Mouse (Mus musculus) left cerebral cortex, adult 18-20 months (tissue): ENCODE measurements around the gene Ptprk. TPM values are rescaled to one million over a fixed set of nuclear protein-coding genes. Genes with fewer than 3 reads are reported as not detected.

Source experiments
- DNase-seq, 2 experiments: peaks; one replicate each; pipeline ENCODE4 v3.0.0; 2021 to 2022; ENCODE audit warnings: low spot score in 2 of 2, mixed read lengths in 1 of 2
- total RNA-seq, 2 experiments: library from RNA; stranded (reverse); gene quantifications; 2 replicates each; pipeline ENCODE4 v1.2.3; 2021

Gene Ptprk
- total RNA-seq, 2 experiments from 2014 or later, result 61.4 to 62.5 TPM

DNA sequence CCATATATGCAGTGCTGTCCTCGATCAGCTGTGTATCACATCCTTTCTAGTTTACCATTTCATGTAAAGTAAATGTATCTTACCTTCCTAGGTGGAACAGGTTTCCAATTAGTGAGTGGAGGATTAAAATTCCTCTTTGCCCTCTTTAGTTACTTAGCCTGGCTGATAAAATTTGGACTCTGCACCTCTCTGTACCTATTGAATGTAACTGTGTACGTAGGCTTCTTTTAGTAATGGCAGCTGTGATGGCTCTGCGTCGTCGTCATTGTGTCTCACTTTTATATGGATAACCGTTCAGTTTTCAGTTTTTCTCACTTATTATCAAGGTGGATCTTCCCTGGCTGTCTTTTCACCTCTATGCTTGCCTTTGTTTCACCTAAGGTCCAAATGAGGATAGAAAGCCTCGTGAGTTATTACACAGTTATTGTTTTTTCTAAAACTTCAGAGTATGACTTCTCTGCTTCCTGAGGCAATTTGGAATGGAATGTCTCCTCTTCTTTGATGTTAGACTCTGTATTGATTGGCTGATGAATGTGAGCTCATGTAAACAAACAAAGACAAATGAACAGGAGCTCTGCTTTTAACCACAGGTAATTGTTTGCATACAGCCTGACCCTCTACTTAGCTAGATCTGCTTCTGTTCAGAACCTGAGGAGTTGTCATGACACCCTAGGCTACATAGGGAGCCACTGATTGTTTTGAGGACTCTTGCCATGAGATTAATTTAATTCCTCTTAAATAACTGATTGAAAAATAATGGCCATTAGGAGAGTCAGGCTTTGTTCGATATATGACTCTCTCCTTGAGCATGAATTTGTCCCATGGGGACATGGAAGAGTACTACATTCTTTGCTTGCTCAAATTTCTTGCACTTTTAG lies 197.3 kb downstream of the Ptprk start:
- no peak for DNase-seq

DNA sequence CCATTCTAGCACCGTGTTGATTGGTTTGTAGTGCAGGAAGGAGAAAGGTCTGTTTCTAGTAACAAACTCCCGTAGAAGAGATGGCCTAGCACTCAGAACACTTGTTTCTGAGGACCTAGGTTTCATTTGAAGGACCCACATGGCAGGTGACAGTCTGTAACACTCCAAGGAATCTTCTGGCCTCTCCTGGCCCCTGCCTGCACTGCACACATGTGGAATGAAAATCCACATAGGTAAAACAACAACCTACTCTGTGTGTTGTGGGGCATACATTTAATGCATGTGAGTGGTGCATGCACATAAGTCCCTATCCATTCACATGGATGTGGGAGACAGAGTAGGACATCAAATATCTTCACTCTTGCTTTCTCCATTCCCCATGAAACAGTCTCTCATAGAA lies 204.1 kb downstream of the Ptprk start:
- DNase-seq, result no peak

DNA sequence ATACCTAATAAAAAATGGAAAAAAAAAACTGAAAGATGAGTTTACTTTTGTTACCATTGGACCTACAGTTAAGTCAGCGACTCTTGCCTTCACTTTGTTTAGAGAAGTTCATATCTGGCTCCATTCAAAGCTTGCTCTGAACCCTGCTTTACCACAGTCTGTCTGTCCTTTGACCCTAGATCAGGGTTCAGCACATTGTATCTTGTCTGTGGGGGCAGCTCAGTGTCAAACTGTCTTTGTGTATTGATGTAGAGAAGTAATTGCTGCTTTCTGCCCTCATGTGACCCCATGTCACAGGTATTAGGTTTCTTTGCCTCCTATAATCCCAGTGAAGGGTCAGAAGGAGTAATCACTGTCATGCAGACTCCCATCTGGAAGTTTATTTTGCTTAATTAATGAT lies 222.9 kb downstream of the Ptprk start:
- DNase-seq, result no peak

DNA sequence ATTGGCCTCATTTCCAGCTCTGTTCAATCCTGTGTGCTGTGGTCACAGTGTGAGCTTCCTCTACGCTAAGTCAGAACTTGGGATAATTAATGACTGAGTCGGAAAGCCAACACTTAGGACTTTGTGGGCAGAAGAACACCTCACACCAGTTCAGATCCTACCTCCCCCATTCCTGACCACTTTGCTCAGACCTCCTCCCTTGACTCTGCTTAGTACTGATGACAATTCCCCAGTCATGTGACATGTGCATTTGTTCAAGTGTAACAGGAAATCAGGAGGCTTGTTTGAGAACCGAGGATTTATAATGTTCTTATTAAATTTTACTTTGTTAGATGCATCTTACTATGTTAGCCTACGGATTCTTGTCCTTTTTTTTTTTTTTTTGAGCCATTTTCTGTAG lies 224.6 kb downstream of the Ptprk start:
- no peak for DNase-seq

DNA sequence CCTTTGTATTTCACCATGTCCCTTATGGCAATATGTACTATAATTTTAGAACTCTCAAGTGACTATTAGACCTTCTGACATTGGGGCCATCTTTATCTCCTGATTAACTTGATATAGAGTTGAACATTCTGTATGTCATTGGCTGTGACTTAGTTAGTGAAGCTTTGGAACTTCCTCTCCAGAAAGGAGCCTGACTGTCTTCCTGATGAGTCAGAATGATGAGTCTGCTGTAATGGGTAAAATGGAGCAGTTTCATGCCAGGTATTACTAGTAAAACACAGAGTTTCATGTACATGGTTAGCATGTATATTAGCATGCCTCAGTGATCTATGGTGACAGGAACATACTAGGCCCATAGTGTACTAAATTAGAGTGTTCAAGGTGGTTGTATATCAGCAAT lies 229.2 kb downstream of the Ptprk start:
- no peak for DNase-seq

DNA sequence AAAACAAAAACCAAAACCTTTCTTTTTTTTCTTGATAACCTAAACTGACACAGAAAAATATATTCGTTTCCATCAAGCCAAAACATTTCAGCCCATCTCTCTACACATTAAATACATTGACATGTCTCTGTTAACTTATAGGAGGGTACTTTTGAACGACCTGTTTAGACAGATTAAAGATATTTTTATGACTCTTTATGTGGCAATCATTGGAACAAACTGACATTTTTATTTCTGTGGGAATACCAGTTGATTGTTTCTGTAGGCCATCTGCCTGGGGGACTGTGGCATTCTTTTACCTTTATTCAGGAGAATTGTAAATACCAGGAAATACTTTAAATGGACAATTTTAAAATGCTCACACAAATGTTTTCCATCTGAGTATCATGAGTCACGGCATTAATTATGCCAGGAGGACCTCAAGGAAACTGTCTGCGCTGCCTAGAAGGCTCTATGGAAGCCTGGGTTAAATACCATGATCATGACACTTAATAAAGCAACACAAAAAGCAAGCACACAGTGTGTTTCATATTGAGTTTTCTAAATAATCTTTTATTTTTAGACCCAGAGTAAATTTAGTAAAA lies 229.8 kb downstream of the Ptprk start:
- no peak for DNase-seq

DNA sequence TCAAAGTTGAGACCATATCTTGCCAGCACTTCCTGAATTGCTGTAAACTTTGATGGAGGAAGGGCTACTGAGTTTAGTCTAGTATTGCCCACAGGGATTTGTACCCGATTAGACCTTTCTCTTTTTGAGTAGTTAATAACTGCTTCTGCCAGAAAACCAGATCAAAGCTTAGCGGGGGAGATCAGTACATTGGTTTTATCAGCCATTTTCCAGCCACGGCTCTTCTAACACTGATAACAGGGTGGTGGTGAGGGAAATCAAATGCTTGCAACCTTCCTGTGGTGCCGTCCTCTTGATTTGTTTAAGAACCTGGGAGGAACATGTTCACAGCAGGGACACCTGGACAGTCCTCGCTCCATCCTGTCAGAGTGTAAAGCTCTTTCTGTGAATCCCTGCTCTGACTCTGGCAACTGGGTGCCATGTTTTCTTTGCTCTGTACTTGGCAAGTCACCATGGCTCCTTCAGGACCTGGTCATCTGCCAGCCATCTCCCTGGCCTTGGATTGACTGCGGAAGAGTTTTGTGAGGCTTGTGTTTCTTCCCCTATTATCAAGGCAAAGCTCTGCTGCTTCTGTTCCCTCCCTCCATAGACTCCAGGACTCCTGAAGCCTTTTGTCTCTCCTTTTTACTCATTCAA lies 231.9 kb downstream of the Ptprk start:
- no peak for DNase-seq

DNA sequence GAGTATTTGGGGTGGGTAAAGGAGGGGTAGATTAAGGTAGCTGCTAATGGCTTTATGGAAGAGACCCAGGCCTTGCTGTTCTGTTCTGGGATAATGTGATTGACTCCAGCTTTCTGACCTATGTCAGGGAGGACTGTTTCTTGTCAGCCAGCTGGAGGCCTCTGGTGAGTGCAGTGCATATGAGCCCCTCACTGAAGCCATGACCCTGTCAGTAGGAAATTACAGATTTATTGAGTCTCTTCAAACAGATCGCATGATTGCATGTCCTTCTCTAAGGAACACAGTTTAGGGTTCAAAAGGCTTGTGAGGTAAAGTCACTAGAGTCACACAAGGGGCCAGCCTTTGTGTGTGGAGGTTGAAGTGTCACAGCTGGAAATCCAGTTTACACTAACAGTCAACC lies 236.7 kb downstream of the Ptprk start:
- no peak for DNase-seq

DNA sequence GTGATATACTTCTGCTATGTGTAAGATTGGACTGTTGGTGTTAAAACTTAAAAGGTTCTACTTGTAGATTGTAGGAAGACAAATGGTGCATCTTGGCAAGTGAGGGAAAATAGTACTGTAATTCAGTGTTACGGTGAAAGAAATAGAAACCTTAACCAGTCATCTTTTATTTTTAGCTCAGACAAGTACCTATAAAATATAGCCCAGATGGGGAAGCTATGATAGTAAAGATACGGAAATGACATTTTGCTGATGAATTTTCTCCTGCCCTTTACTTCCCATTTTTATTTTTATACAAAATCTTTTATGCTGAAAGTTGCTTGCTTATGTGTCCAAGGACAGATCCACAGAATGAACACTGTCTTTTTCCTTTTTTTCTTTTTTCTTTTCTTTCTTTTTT lies 248.4 kb downstream of the Ptprk start:
- DNase-seq, result no peak

DNA sequence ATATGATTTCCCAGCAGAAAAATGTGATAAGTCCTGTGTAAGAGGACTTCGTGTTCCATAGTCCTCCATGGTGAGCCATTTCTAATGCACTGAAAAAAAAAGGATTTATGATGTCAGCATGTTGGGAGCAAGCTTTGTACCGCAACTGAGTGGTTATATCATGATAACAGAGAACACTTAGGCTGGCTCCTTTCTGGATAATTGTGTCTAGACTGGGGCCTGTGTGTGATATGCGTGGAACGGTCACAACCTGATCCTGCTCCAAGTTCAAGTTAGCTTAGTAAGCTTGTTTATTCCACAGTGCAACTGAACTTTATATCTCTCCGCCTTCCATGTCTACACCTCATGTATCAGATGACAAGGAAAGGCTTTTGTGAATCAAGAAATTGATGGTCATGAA lies 260.6 kb downstream of the Ptprk start:
- no peak for DNase-seq

DNA sequence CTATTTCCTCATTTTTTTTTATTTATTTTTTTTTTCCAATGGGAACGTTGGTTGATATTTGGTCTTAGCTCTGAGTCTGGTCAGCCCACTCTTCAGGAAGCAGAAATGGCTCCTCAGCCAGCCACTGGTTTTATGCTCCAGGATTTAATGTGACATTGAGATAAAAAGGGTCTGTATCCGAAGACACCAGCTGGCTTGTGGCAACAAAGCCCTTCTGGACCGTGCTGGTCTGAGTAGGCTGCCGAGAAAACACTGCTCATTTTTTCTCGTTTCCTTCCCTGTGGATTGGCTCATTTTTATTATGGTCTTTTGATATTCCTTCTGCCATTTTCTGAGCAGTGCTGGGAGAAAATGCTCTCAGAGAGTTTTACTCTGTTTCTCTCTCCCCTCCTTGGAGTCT lies 263.9 kb downstream of the Ptprk start:
- no peak for DNase-seq

DNA sequence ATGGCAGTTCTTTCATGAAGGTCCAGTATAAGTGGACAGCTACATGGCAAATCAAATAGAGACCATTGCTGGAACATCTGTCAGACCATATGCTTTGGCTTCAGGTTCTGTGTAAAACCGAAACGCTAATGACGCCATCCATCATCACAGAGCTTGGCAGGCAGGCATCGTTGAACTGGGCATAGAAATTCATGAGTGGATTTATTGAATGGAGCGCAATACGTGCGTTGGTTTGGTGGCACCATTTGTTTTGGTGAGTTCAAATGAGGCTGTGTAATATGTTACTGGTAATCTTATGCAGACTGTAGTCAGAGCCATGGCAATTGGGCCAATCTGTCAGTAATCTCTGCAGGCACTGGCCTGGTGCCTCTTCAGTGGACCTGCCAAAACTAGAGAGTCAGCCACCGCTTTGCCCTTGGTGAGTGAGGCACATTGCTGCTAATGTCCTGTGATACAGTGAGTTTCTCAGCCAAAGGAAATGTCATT lies 270.6 kb downstream of the Ptprk start:
- DNase-seq, result no peak

DNA sequence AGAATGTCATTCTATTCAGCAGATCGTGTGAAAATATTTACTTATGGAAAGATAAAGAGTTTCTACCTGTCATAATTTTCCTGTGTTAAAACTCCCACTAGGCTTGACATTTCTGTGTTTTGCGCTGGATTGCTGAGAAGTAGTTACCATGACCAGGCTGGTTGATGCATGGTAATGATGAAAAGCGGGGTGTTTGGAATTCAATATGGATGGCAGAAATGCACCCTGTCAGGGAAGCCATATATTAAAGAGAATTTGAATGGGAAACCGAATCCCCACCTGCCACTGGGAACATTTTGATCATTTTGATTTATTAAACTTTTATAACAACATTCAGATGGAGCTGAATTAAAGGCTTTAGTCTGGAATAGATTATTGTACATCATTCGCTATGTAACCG lies 290.7 kb downstream of the Ptprk start:
- DNase-seq, result no peak

DNA sequence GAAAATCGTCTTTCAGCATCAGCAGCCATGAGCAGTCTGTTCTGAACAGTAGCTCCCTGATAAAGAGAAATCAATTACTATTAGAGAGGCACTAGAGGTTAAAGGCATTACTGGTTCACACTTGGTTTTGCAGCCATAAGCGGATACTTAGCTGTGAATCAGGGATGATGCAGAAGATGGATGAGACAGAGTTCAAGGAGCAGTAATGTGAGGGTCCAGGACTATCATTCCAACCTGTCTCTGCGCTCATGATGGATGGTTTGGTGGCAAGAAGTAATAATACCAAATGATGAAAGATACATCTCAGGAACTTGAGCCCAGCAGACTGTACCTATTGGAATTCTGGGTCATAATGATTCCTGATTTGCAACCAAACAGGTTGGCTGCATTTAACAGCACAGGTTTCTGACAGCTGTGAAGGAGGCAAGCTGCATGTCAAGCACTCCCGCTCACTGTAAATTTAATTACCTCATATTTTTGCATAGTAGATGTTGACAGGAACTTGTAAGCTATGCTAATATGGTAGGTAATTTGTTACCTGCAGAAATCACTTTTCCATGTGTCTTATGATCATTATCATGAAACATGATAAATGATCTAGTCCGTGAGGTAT lies 291.6 kb downstream of the Ptprk start:
- DNase-seq, result no peak

DNA sequence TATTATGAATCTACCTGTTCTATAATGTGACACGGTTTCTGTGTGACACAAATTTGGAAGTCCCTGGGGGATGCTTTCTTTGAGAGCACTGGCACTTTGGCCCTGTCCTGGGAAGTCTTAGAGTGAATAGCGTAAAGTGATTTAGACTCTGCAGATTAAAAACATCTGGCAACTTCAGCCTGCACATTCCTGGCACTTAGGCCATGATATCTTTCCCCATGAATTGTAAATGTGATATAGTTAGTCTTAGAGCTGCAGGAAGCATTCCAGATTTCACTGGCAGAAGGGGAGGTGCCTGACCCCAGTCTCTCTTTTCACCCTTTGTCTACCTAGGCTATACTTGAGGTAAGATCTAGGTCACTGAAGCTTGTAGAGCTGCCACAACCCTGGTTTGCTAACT lies 295.2 kb downstream of the Ptprk start:
- no peak for DNase-seq

DNA sequence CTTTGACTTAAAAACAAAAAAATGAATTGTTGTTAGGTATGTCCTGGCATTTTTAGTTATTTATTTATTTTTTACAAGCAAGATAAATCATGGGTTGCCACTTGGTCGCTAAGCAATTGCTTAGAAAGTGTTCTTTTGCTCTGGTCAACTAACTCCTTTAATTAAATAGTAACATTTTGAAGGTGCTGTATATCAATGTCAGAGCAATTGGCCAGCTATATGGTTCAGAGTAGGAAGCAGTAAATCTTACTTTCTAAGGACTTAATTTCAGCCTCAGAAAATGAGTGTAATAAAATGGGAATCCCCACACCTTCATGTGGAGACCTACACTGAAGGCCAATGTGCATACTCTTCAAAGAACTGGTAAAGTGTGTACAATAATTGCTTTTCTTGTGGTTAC lies 300.3 kb downstream of the Ptprk start:
- no peak for DNase-seq

DNA sequence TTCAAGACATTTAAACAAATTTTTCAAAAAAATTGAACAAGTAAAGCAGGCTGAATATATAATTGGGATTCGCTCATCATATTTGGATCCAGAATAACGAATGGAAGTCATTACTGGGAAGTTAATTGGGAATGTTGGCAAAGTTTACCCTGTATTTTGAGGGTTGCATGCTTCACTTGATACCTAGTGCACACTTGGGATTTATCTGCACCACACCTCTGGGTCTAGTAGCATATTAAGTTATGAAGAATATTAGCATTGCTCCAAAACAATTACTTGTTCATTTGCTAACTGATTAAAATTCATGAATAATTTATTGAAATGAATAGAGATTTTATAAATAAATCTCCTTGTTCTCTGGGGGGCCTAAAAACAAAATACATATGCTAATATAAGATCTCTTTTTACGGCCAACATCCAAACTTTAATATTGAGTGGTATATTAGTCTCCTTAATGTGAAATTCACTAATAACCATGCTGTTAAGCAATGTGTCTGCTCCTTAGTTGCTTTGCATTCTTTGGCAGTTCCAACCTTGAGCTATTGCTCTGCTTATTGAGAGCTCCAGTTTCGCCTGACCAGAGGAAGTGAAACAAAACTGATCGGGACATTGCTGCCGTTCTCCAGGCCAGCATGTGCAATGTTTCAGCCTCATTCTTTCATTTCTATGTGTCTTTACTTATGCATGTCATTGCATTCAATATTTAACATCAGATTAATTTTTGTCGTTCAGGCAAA lies 305.3 kb downstream of the Ptprk start:
- DNase-seq, result no peak

DNA sequence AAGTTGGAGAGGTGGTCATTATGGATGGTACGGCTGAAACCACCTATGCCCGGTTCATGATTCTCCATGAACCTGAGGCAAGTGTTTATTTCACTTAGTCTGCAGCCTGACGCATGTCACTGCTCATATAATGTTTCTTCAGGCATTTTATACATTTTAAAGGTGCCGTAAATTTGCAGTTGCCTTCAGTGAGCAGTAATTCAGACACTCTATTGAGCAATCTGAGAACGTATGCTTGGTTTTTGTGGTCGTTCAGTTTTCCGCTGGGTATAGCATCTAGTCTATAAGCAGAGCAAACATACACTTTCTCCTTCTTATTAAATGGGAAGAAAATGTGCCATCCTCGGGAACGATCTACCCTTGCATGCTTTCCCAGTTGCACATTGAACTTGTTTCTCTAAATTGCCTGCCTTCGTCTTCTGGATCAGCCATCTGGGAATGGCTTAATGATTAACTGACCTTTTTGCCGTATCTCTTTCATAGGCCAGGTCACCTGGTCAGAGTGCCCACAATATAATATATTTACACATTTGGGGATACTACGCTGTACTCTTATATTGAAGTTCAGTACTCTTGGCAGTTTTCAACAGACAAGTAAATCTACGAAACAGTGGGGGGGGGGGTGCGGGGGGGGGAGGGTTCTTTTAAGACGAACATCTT lies 313.1 kb downstream of the Ptprk start:
- DNase-seq, result no peak

DNA sequence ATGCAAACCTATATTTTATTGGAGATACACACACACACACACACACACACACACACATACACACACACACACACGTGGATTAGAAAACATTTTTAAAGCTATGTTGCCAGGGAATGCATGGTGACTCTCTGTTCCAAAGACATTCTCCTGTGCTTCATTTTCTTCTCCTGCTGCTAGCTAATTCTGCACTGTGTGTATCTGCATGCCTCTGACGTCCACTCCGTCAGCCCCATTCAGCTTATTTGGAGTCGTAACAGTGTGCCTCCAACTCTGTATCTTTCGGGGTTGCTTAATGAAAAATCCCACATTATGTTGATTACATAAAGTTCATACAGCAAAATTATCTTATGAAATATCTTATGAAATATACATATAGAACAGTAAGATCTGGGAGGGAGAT lies 316.5 kb downstream of the Ptprk start:
- DNase-seq, result no peak

DNA sequence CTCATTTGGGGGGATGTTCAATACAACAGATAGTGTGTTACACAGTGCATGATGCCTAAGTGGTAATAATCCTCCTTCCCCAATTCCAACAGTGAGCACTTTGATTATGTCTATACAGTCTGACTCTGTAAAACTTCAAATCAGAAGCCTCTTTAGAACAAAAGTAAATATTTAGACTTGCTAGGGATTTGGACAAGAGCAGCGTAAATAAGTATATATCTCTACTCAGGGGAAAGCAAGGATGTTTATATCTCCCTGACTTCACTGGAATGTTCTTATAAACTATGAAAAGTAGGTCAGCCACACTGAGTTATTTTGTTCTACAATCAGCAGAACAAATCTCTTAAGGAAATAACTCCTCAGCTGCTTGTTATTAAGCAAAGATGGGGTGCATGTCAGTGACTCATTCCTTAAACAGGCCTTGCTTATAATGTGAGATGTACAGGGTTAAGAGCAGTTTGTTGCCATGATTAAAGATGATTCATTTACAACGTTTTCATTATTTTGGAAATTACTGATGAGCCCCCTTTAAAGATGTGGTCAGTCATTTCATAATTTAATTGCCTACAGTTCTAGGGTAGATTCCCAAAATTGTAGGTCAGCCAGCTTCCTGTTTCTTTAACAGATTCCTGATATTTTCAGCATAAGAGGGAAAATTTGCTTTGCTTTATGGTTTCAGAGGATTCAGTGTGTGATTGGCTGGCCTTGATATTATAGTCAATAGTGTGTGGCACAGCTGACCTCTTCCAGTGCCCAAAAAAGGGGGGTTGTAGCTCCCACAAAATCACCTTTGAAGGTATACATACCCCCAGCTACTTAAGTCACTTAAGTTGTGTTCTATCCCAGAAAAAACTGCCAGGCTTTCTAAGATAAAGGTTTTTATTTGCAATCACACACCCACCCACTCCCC lies 321.2 kb downstream of the Ptprk start:
- no peak for DNase-seq
